Mouse (Mus musculus): Measurements from ENCODE around the gene Gm21310. TPM values are rescaled to one million over a fixed set of nuclear protein-coding genes. Genes with fewer than 3 reads are reported as not detected.

Gm21310 gene
- not detected for polyA plus RNA-seq (2017; shearing (Covaris generic))

GRCm38 (mm10) chrY:10147083-10147482 is at the start of gene Gm21310:
Gene Gm21310 (minus strand): TSS chrY:10147183.

Other genes with a start within 250 kb of the Gm21310 start
- gene Gm20834, start 177.4 kb upstream of the Gm21310 start, polyA plus RNA-seq (2017; shearing (Covaris generic)), result not detected